Mouse (Mus musculus) cortical plate, adult 2 months (tissue): ENCODE measurements around the gene Car15.

Source experiments
- CTCF ChIP-seq: fragments of 200-500 bp; IDR thresholded peaks from 2 replicates; pipeline ENCODE4 v1.5.1; 2011; ENCODE audit warnings: mild to moderate bottlenecking, control low read depth, low read length; ENCODE audit not compliant: insufficient read depth; ENCODE audit errors: extremely low read depth
- POLR2A ChIP-seq: fragments of 200-500 bp; IDR thresholded peaks from 2 replicates; pipeline ENCODE4 v1.6.1; 2011; ENCODE audit warnings: mild to moderate bottlenecking, low read length, control low read depth; ENCODE audit not compliant: insufficient read depth; ENCODE audit errors: extremely low read depth

DNA sequence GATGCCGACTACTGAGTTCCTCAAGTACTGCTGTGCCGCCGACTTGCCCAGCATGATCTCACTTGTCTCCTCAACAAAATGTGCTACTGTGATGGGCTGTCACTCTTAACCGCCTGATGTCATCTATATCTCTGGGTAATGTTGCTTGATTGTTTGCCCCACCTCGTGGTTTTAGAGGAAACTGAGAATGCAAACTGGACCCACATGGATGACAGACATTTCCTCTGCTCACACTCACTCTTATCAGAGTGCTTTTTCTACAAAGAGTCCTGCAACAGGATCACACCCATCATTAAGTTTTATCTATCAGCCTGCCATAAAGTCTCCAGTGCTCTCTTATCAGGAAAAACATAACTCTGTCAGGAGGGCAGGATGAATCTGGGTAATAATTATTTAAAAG is 33.1 kb upstream of the Car15 start:
- TF ChIP-seq CTCF: no peak
- TF ChIP-seq POLR2A: no peak
